Mouse (Mus musculus) frontal cortex, postnatal 36 days (tissue): ENCODE data around the gene Vmn1r177.
"Not testable (repeated sequence)": the region's sequence is repeated elsewhere in the genome, so short reads cannot be mapped to it uniquely, and the experiment has no call there.

Source experiments
- DNase-seq, 2 experiments: peaks; one replicate each; pipeline ENCODE4 v3.0.0; 2022; ENCODE audit warnings: low spot score in 2 of 2

Vmn1r177 gene

GRCm38 (mm10) chr7:23866349-23866748, at the start of gene Vmn1r177:
TSS of gene Vmn1r177 (minus strand) at chr7:23866449.
- DNase-seq: not testable (repeated sequence)

GRCm38 (mm10) chr7:23891709-23892108, 25.5 kb upstream of the Vmn1r177 start, which contains the start of gene Vmn1r178:
TSS of gene Vmn1r178 (plus strand) at chr7:23892009.
- DNase-seq: no peak

GRCm38 (mm10) chr7:23876918-23877317, 10.7 kb upstream of the Vmn1r177 start:
- DNase-seq: not testable (repeated sequence)

GRCm38 (mm10) chr7:23837272-23837671, 29.0 kb downstream of the Vmn1r177 start, which contains the start of gene Vmn1r176:
TSS of gene Vmn1r176 (minus strand) at chr7:23837372.
- DNase-seq: not testable (repeated sequence)
